8 mouse cellular contexts compared by ENCODE assay signal in the genomic region with DNA sequence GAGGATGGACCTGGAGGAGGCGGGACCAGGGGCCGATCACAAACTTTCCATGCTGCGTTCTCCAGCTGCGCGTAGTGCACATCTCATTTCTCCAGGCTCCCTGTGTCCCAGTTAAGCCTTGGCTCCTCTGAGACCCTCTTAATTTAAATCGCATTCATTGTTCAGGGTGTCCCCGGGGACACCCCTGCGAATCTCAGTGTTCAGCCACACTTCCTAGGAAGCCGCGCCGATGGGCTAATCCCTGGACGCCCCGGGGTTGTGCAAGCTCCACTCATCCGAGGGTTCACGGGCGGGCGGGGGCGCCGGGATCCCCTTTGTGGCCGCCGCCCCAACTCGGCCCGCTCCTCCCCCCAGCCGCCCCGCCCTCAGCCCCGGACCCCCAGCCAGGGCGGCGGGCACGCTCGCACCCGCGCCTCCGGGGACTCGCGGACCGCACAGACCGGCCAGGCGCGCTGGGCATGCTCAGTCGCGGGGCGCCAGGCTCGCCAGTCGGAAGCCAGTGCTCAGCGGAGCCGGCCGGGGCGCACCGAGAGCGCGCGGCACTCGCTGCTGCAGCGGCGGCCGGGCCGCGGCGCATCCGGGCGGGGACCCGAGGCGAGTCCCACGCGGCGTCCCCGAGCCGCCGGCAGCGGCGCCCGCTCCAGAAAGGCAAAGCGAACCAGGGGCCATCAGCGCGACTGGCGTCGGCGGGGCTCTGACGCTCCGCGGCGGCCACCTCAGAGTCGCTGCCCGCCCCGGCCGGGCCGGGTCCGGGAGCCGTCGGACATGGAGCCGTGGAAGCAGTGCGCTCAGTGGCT. TPM values are rescaled to one million over a fixed set of nuclear protein-coding genes. Genes with fewer than 3 reads are reported as not detected.
DNase-seq lines count a peak whose midpoint lies in the region; ATAC-seq lines count a peak whose summit lies in the region.

A gene (plus strand): TSS at position 380 of the 797 bp plus-strand sequence.

- peak within 1 kb of the TSS; percentile 61 for H3K27ac ChIP-seq in forebrain, embryonic 13.5 days
- peak within 1 kb of the TSS; percentile 77 for H3K27ac ChIP-seq in lung, embryonic 15.5 days

- no peaks in the 10 kb centered on the region for H3K9me3 ChIP-seq in forebrain, embryonic 13.5 days (replicated peaks)
- no peaks in the 10 kb centered on the region for H3K9me3 ChIP-seq in lung, embryonic 15.5 days

- peaks cover 10% of the 10 kb centered on the region for H3K27me3 ChIP-seq in forebrain, embryonic 13.5 days
- peaks cover 13% of the 10 kb centered on the region; the same call in 1 of the 2 replicates for H3K27me3 ChIP-seq in lung, embryonic 15.5 days

- no peaks in the 10 kb centered on the region for H3K36me3 ChIP-seq in forebrain, embryonic 13.5 days (ENCODE audit: poor library complexity, severe bottlenecking)
- H3K36me3 ChIP-seq in lung, embryonic 15.5 days, result no peaks in the 10 kb centered on the region

- H3K4me1 ChIP-seq in forebrain, embryonic 13.5 days, result peaks cover 10% of the 10 kb centered on the region; the same call in 1 of the 2 replicates
- peaks cover 12% of the 10 kb centered on the region for H3K4me1 ChIP-seq in lung, embryonic 15.5 days

- ATAC-seq in forebrain, embryonic 13.5 days, result peak; percentile 95
- ATAC-seq in lung, embryonic 15.5 days (ENCODE audit: borderline replicate concordance, extremely low read depth, low FRiP score, low TSS enrichment), result peak; percentile 92
- peak; percentile 30; the same call in 1 of the 2 replicates for ATAC-seq in neutrophil, adult 5-6 weeks (ENCODE audit: extremely low read depth, insufficient number of reproducible peaks, low FRiP score, poor library complexity, severe bottlenecking)

- DNase-seq in 3T3-L1 (ENCODE audit: low read depth, low spot score), result peak; percentile 49
- DNase-seq in adrenal gland, postnatal 25 days, result peak; percentile 79
- DNase-seq in heart, postnatal 14 days, result peak; percentile 74 to 84
- peak in 1 of 2 experiments; percentile 54 for DNase-seq in layer of hippocampus, adult 18-20 months (ENCODE audit: low spot score in 2 of 2)
- peak; percentile 24 for DNase-seq in testis, postnatal 14 days (ENCODE audit: low spot score)

- H3K4me3 ChIP-seq in forebrain, embryonic 13.5 days, result peak within 1 kb of the TSS; percentile 72
- peak within 1 kb of the TSS; percentile 56 for H3K4me3 ChIP-seq in lung, embryonic 15.5 days

- peak within 1 kb of the TSS; percentile 83 for H3K4me2 ChIP-seq in forebrain, embryonic 13.5 days
- peak within 1 kb of the TSS; percentile 85 for H3K4me2 ChIP-seq in lung, embryonic 15.5 days

- peak within 1 kb of the TSS; percentile 79 for H3K9ac ChIP-seq in forebrain, embryonic 13.5 days
- H3K9ac ChIP-seq in lung, embryonic 15.5 days, result peak within 1 kb of the TSS; percentile 49

- WGBS in forebrain, embryonic 13.5 days, result under 1% methylated on average over 73 of the region's 92 CpGs
- under 1% methylated on average over 87 of the region's 92 CpGs for WGBS in lung, embryonic 15.5 days

- intact Hi-C loops in heart, postnatal 14 days (cut with DNase I), result loop anchor here (2.0 to 5.0 kb wide), 4 partner anchors 47 to 150 kb away; no protein-coding TSS in a partner anchor

RNA-seq across cellular contexts. Expression of the gene that starts here (rescaled TPM):
- 2.8 and 4.4 TPM in 2 replicates for total RNA-seq in adrenal gland, postnatal 25 days (2021)
- 6.5 and 10.1 TPM in 2 replicates for polyA plus RNA-seq in forebrain, embryonic 13.5 days (2015; fragmentation: Nextera tagmentation; extraction: Ambion mirVana)
- 1 to 10 TPM; 9.2 to 9.4 TPM for total RNA-seq in heart, postnatal 14 days (2021)
- total RNA-seq in layer of hippocampus, adult 18-20 months (2021), result 10 to 100 TPM; 13.0 to 16.5 TPM
- 8.4 TPM in 2 replicates for polyA plus RNA-seq in lung, embryonic 15.5 days (2015; fragmentation: Nextera tagmentation; extraction: Ambion mirVana)
- 44.2 and 54.9 TPM in 2 replicates for total RNA-seq in neutrophil, adult 5-6 weeks (2017)

Comparison
In these comparisons a context has a peak if more than half of its experiments do, and no peak if none do; other contexts are left out.
1. ATAC-seq: peak in every context shown above with its lines; median percentile 95 in forebrain, embryonic 13.5 days; 92 in lung, embryonic 15.5 days; 30 in neutrophil, adult 5-6 weeks.